Mouse (Mus musculus): Measurements from ENCODE around the gene Rps27a. TPM values are rescaled to one million over a fixed set of nuclear protein-coding genes. Genes with fewer than 3 reads are reported as not detected.
A peak's percentile ranks its signal among the peaks of the same experiment; 100 is the strongest.

Gene Rps27a
- polyA plus RNA-seq, 1 experiment from 2014 or later: 722 TPM

- ATAC-seq (ENCODE audit: low FRiP score) (peak; percentile 98), DNase-seq (ENCODE audit: low spot score) (peak; percentile 83)
- Histone ChIP-seq H3K4me3 (replicated peaks; ENCODE audit: low read length) (peak within 1 kb of the TSS; percentile 43), H3K4me2 (replicated peaks) (peak within 1 kb of the TSS; percentile 47), H3K9ac (peak within 1 kb of the TSS; percentile 54), H3K27me3 (ENCODE audit: control insufficient read depth, insufficient read depth, low read length) (no peaks in the 10 kb centered on the region), H3K36me3 (replicated peaks; ENCODE audit: control insufficient read depth, insufficient read depth) (peaks cover 18% of the 10 kb centered on the region), H3K27ac (peak within 1 kb of the TSS; percentile 66; the same call in 1 of the 2 replicates), H3K4me1 (replicated peaks; ENCODE audit: control insufficient read depth, insufficient read depth, low read length) (no peaks in the 10 kb centered on the region), H3K9me3 (ENCODE audit: control insufficient read depth, low read length) (no peaks in the 10 kb centered on the region)
- 3% methylated on average over 40 of the region's 40 CpGs for WGBS
These were observed 33.1 kb downstream of the Rps27a start, which contains the start of gene Prorsd1 for GRCm38 (mm10) chr11:29514682-29515412. Prorsd1 (minus strand) TSS chr11:29515033.

GRCm38 (mm10) chr11:29514325-29514681 lies 33.6 kb downstream of the Rps27a start:
- no peaks in the 10 kb centered on the region for H3K4me1 ChIP-seq (replicated peaks; ENCODE audit: control insufficient read depth, insufficient read depth, low read length)
- H3K27me3 ChIP-seq (ENCODE audit: control insufficient read depth, insufficient read depth, low read length): no peaks in the 10 kb centered on the region
- H3K4me2 ChIP-seq (replicated peaks): peak overlapping the region; percentile 47
- 0 out of 2 replicates have a peak, but pooled peaks have one; percentile 0 for ATAC-seq (ENCODE audit: low FRiP score)
- 26% methylated on average over 10 of the region's 10 CpGs for WGBS
- DNase-seq (ENCODE audit: low spot score): no peak
- peaks cover 23% of the 10 kb centered on the region for H3K36me3 ChIP-seq (replicated peaks; ENCODE audit: control insufficient read depth, insufficient read depth)
- H3K27ac ChIP-seq: peak overlapping the region; percentile 66; the same call in 1 of the 2 replicates
- H3K9me3 ChIP-seq (ENCODE audit: control insufficient read depth, low read length): no peaks in the 10 kb centered on the region
- peak overlapping the region; percentile 43 for H3K4me3 ChIP-seq (replicated peaks; ENCODE audit: low read length)
- peak overlapping the region; percentile 54 for H3K9ac ChIP-seq

GRCm38 (mm10) chr11:29512818-29513535 lies 34.9 kb downstream of the Rps27a start:
- Histone ChIP-seq H3K4me1 (replicated peaks; ENCODE audit: control insufficient read depth, insufficient read depth, low read length) (no peaks in the 10 kb centered on the region), H3K27me3 (ENCODE audit: control insufficient read depth, insufficient read depth, low read length) (no peaks in the 10 kb centered on the region), H3K9ac (no peak overlapping the region), H3K36me3 (replicated peaks; ENCODE audit: control insufficient read depth, insufficient read depth) (peaks cover 25% of the 10 kb centered on the region), H3K4me2 (replicated peaks) (no peak overlapping the region), H3K27ac (no peak overlapping the region), H3K4me3 (replicated peaks; ENCODE audit: low read length) (no peak overlapping the region), H3K9me3 (ENCODE audit: control insufficient read depth, low read length) (no peaks in the 10 kb centered on the region)
- no peak for DNase-seq (ENCODE audit: low spot score)
- 92% methylated on average over 4 of the region's 4 CpGs for WGBS
- no peak for ATAC-seq (ENCODE audit: low FRiP score)

GRCm38 (mm10) chr11:29509421-29509820 lies 38.5 kb downstream of the Rps27a start:
- H3K9me3 ChIP-seq (ENCODE audit: control insufficient read depth, low read length): no peaks in the 10 kb centered on the region
- no peak for ATAC-seq (ENCODE audit: low FRiP score)

GRCm38 (mm10) chr11:29504899-29505625 lies 42.8 kb downstream of the Rps27a start:
- Histone ChIP-seq H3K4me2 (replicated peaks) (no peak overlapping the region), H3K27ac (no peak overlapping the region), H3K36me3 (replicated peaks; ENCODE audit: control insufficient read depth, insufficient read depth) (peaks cover 71% of the 10 kb centered on the region), H3K9me3 (ENCODE audit: control insufficient read depth, low read length) (no peaks in the 10 kb centered on the region), H3K9ac (no peak overlapping the region), H3K27me3 (ENCODE audit: control insufficient read depth, insufficient read depth, low read length) (no peaks in the 10 kb centered on the region), H3K4me3 (replicated peaks; ENCODE audit: low read length) (no peak overlapping the region), H3K4me1 (replicated peaks; ENCODE audit: control insufficient read depth, insufficient read depth, low read length) (no peaks in the 10 kb centered on the region)
- no peak for ATAC-seq (ENCODE audit: low FRiP score)
- no peak for DNase-seq (ENCODE audit: low spot score)
- WGBS: 98% methylated on average over 2 of the region's 2 CpGs

More at GRCm38 (mm10) chr11:29509421-29509820, 38.5 kb downstream of the Rps27a start:
- Histone ChIP-seq H3K27me3 (ENCODE audit: control insufficient read depth, insufficient read depth, low read length) (no peaks in the 10 kb centered on the region), H3K4me3 (replicated peaks; ENCODE audit: low read length) (no peak overlapping the region), H3K27ac (no peak overlapping the region), H3K4me1 (replicated peaks; ENCODE audit: control insufficient read depth, insufficient read depth, low read length) (no peaks in the 10 kb centered on the region), H3K4me2 (replicated peaks) (no peak overlapping the region), H3K9ac (no peak overlapping the region), H3K36me3 (replicated peaks; ENCODE audit: control insufficient read depth, insufficient read depth) (peaks cover 55% of the 10 kb centered on the region)
- no peak for DNase-seq (ENCODE audit: low spot score)
- WGBS: 100% methylated on average over 1 of the region's 1 CpGs

DNA sequence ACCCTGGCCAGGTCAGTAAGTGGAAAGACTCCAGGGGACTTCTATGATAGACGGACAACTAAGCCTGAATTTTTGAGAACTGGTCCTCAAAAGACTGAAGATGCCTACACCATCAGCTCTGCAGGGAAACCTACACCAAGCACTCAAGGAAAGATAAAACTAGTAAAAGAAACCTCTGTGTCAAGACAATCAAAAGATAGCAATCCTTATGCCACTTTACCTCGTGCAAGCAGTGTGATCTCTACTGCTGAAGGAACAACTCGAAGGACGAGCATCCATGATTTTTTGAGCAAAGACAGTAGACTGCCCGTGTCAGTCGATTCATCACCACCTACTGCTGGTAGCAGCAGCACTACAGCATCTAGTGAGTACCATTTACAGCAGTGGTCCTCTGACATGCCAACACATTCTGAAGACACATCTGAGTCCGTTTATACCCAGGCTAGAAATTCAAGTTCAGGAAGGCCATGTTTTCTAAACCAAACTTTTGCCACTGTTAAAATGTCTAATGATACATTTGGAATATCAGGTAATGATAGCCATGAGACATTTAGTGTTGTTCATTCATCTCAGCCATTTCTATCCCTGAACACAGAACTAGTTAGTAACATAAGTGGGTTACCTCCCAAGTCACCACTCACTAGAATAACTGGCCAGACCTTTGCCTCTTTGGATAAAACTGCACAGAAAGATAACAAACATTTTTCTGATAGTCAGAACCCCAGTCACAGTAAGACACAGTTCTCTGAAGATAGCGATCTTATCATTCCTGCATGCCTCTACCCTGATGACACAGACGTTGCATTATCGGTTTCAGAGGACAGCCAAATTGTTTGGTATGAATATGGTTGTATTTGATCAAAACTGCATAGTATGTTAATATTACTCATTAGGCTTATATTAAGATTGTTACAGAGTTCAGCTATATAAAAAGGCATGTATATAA lies 43.7 kb downstream of the Rps27a start:
- no peak overlapping the region for H3K27ac ChIP-seq
- H3K4me2 ChIP-seq (replicated peaks): no peak overlapping the region
- 94% methylated on average over 10 of the region's 10 CpGs for WGBS
- H3K36me3 ChIP-seq (replicated peaks; ENCODE audit: control insufficient read depth, insufficient read depth): peaks cover 71% of the 10 kb centered on the region
- H3K9ac ChIP-seq: no peak overlapping the region
- no peaks in the 10 kb centered on the region for H3K9me3 ChIP-seq (ENCODE audit: control insufficient read depth, low read length)
- no peak overlapping the region for H3K4me3 ChIP-seq (replicated peaks; ENCODE audit: low read length)
- H3K4me1 ChIP-seq (replicated peaks; ENCODE audit: control insufficient read depth, insufficient read depth, low read length): no peaks in the 10 kb centered on the region
- DNase-seq (ENCODE audit: low spot score): no peak
- no peaks in the 10 kb centered on the region for H3K27me3 ChIP-seq (ENCODE audit: control insufficient read depth, insufficient read depth, low read length)
- no peak for ATAC-seq (ENCODE audit: low FRiP score)

- Histone ChIP-seq H3K9me3 (ENCODE audit: control insufficient read depth, low read length) (no peaks in the 10 kb centered on the region), H3K27me3 (ENCODE audit: control insufficient read depth, insufficient read depth, low read length) (no peaks in the 10 kb centered on the region), H3K27ac (no peak overlapping the region), H3K4me1 (replicated peaks; ENCODE audit: control insufficient read depth, insufficient read depth, low read length) (no peaks in the 10 kb centered on the region), H3K9ac (no peak overlapping the region), H3K4me3 (replicated peaks; ENCODE audit: low read length) (no peak overlapping the region), H3K36me3 (replicated peaks; ENCODE audit: control insufficient read depth, insufficient read depth) (peaks cover 59% of the 10 kb centered on the region), H3K4me2 (replicated peaks) (no peak overlapping the region)
- ATAC-seq (ENCODE audit: low FRiP score) (no peak), DNase-seq (ENCODE audit: low spot score) (no peak)
- WGBS: 91% methylated on average over 3 of the region's 3 CpGs
These were observed 50.9 kb downstream of the Rps27a start for GRCm38 (mm10) chr11:29496962-29497361.
